Mouse (Mus musculus) adrenal gland, adult (tissue): ENCODE results near the gene Vmn2r57.
"Not testable (repeated sequence)": the region's sequence is repeated elsewhere in the genome, so short reads cannot be mapped to it uniquely, and the experiment has no call there.

ENCODE experiments used
- DNase-seq, 2 experiments: peaks; one replicate each; pipeline ENCODE4 v3.0.0; 2022 to 2023; ENCODE audit warnings: low spot score in 1 of 2; ENCODE audit not compliant: inconsistent age in 2 of 2

Gene Vmn2r57

DNA sequence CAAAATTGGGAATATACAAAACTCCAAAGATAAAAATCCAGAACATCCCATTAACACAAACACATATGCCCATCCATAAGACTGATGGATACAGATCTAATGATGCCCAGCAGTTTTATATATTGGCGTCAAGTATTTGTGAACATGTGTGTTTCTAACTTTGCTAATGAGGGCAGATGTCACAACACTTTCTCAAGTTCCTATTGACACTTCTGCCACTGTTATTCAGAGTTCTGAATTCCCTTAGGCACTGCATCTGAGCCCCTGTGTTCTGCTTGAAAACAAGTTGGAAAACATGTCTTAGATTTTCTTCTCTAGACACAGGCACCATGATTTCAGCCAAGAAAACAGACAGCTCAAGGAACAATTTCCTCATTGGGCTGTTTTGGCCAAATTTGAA lies at the start of gene Vmn2r57:
Gene Vmn2r57 (minus strand): TSS at position 101 of the 400 bp plus-strand sequence.
- not testable (repeated sequence) for DNase-seq

DNA sequence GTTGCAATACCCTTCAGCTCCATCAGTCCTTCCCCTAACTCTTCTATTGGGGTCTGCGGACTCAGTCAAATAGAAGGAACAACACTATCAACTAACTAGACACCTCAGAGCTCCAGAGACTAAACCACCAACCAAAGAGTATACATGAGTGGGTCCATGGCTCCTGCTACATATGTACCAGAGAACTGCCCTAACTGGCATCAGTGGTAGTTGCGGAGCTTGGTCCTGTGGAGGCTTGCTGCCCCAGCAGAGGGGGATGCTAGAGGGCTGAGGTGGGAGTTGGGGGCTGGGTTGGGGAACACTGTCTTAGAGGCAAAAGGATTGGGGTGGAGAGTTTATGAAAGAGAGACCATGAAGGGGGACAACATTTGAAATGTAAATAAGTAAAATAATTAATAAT lies 49.4 kb upstream of the Vmn2r57 start:
- peak; percentile 23 to 39 for DNase-seq

GRCm38 (mm10) chr7:41451864-41452263 lies 3.4 kb upstream of the Vmn2r57 start:
- no peak for DNase-seq

DNA sequence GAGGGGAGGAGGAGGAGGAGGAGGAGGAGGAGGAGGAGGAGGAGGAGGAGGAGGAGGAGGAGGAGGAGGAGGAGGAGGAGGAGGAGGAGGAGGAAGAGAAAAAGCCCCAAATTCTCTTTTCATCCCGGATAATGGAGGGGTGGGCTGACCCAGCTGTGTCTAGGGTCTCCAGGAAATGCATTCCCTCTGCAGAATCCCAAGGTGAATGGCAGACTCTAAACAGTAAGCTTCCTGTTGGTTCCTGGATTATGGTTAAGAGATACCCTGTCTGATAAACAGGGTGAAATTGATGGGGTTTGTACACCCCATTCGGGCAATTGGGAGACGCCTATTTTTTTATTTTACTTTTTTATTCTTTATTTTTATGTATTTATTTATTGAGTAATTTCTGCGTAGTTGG lies 54.4 kb downstream of the Vmn2r57 start:
- DNase-seq = no peak

- DNase-seq = peak; percentile 85 to 95
These were observed 55.2 kb downstream of the Vmn2r57 start, which contains the start of gene AI987944 for GRCm38 (mm10) chr7:41393048-41393971. AI987944 (minus strand) TSS chr7:41393379.
